Mouse (Mus musculus) gastrocnemius, adult 18-20 months (tissue): ENCODE results near the gene Thrb. TPM values are rescaled to one million over a fixed set of nuclear protein-coding genes. Genes with fewer than 3 reads are reported as not detected.

Source experiments
- DNase-seq: peaks from one replicate; pipeline ENCODE4 v3.0.0; 2021; ENCODE audit warnings: low spot score
- total RNA-seq, 2 experiments: library from RNA; stranded (reverse); gene quantifications; 2 replicates each; pipeline ENCODE4 v1.2.3; 2021

Thrb gene
- total RNA-seq, 2 experiments from 2014 or later: 31.7 to 31.9 TPM

DNA sequence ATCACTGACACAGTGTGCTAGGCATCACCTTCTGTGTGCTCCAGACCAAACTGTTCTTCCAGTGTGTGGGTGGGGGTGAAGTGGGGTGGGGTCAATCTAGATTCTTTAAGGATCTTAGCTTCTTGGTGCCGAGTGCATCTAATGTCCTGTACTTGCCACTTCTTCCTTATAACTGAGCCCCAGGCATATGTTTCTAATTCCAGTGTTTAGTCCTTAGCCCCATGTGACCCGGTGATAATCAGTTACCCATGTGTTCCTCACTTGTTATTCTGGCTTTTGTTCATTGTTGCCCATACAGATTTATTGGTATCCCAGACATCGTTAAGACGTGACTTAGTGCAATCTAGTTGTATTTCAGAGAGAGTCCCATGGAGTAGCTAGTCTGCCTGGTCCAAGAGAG lies 121.9 kb downstream of the Thrb start:
- DNase-seq: no peak

DNA sequence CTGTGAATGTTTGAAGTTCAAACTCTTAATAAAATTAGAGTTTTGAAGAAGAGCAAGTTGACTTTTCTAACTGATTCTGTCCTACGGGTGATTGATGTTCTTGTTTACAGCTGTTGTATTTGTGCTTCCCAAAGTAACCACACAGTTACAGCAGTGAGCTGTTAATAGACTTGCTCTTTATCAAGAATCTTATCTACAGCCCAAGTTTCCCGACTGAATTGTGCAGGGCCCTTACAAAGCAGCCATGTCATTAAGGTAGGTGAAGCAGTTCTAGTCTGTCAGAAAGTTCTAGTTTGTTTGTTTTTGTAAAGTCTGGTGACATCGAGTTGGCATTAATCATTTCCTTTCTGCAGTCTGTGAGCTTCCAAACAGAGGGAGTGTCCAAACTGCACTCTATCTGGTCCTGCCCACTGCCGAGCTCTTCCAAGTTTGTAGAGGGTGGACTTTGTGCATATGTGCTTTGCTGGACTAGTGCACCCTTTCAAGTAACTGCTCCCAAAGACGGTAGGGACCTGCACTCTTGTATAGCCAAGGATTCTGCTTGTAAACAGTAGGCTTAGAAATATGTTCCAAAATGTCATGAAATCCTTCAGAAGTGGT lies 124.2 kb downstream of the Thrb start:
- DNase-seq: no peak

DNA sequence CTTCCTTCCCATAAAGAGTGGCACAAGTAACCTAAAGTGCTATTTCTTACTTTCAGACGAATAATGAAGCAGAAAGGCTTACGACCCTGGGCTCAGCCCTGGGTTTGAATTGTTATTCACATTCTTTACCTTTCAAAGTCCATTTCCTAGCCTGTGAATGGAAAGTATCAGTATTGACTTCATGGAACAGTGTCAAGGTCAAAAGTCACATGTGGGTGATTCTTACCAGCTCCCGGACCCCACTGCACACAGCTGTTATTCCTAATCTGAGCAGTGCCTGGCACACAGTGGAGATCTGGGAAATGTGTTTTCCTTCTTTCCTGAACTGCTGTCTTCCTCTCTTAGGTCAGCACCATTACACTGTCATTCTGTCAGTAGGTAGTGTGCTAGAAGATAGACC lies 125.3 kb downstream of the Thrb start:
- no peak for DNase-seq

DNA sequence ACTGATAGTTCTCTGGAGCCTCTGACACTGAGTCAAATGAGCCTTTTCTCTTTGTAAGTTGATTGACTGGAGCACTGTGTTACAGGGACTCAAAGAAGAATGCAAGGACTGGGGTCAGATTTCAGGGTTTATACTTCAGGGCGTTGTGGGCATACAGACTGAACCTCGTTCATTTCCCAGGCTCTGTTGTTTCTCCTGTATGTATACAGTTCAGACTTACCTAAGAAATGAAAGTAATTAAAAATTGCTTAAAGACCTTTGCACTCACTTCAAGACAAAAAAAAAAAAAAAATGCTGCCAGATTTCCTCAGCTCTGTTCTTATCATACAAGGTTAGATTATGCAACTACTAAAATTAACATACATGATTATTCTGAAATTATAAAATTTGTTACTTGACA lies 126.2 kb downstream of the Thrb start:
- no peak for DNase-seq

DNA sequence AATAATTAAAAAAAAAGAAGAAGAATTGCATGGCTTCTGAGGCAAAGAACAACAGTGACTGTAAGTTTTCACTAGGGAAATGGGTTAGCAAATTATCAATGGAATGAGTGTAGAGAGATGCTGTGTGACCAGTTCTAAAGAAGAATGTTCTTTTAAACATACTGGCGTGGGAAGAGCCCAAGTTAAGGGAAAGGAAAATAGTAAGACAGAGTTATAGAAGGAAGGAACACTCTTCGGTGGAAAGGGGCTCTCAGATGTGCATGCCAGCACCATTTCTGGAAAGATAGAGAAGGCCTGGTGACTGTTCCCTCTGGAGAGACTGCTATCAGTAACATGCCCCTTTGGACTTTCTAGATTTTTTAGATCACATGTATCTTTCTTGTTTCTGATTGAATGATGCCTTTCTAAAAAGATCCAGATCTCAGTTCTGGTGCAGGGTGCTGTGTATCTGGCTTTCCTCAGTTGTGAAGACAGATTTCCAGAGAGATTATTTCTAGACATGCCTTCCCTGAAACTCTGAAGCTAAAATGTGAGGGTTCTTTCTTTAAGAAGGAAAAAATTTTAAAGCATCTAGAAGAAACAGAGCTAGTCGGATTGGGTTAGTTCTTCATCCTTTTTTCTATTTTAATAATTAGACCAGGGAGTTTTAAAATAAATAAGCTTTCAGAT lies 144.0 kb downstream of the Thrb start:
- DNase-seq: no peak

DNA sequence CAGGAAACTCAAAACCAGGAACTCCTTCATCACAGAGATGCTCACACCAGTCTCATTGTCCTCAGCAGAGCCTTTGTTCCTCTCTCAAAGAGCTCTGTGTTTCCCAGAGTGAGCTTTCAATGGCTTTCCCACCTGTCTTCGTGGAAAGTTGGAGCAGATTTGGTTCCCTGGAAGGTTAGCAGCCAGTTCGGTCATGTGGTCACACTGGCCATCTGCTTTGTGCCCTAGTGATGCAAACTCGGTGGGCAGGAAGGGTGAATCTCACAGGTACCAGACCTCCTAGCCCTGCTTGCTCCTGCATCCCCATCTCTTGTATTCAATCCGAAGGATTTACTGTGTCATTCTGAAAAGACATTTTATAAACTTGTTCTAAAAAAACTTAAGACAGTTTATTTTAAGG lies 151.0 kb downstream of the Thrb start:
- DNase-seq: no peak

DNA sequence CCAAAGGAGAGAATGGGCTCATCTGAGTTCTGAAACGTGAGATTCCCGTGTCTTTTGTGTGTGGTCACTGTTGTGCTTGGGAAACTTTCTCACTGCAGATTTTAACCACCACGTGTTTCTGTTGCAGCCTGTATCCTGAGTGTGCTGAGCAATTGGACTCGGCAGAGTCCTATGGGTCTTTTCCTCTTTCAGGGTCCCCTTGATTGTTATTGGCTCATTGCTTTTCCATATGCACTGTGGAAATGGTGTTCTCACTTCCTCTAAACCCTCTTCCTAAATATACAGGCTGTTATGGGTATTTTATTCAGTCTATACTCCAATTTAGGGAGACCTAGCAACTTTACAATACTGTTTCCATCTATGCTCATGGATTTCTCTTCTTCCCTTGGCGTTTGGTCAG lies 152.4 kb downstream of the Thrb start:
- no peak for DNase-seq

DNA sequence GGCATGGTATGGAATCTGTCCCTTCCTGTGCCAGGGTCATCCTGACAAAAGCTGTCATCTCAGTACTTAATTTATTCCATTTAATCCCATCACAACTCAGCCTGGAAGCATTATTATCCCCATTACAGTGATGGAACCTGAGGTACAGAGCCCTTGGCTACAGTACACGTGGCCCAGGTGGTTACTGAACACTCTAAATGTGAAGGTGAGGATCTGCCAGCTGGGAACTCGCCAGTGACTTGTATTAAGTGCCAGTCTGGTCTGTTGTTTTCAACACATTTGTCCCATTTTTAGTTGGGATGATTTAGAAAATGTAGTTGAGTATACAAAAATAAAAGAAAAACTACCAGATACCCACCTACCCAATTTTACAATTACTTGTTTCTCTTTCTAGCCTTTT lies 155.0 kb downstream of the Thrb start:
- no peak for DNase-seq

DNA sequence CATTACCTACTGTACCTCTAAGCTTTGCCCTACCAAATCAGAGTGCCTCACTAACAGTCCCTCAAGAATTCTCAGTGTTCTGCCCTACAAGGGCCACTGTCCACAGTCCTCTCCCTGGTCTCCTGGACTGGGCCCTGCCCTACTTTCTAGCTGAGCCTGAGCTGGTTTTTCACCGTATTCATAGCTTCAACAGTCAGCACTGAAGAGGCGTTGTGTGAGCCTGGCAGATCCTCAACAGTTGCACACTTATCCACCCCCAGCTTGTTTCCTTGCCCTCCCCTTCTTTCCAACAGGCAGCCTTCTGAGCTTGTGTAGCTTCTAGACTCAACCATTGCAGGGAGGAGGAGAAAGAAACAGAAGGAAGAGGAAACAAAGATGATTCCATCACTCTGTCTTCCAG lies 158.0 kb downstream of the Thrb start:
- DNase-seq: no peak

DNA sequence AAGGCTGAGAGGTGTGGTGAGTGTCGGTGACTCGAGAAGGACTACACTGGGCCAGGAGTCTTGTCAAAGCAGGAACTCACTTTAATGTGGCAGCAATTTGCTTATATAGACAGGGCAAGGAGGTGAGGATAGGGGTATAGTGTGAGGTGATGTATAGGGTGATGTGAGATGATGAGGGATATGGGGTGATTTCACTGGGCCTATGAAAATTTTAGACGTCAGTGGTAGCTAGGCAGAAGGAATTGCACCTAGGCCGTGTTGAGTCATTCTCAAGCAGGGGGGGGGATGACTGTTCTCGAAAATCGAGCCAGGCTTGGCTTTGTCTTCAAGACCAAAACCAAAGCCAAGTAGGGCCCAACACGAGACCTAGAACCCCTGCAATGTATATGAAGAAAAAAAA lies 162.7 kb downstream of the Thrb start:
- no peak for DNase-seq

DNA sequence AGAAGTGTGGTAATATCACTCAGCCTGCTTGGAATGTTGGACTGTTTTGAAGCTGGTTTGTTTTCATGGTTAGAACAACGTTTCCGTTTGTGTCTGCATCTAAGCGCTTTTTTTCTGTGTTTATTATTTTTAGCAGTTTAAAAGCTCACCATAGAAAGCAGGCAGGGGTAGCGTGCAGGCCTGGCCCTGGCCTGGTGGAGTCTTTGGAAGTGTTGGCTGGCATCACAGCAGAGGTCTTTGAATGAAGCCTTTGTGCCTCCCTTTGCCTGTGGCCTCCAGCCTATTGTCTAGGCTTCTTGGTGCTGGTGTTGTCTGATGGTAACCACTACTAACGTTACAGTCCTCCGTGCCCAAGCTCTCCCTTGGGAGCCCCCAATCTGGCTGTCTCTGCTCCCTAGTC lies 167.3 kb downstream of the Thrb start:
- DNase-seq: no peak

DNA sequence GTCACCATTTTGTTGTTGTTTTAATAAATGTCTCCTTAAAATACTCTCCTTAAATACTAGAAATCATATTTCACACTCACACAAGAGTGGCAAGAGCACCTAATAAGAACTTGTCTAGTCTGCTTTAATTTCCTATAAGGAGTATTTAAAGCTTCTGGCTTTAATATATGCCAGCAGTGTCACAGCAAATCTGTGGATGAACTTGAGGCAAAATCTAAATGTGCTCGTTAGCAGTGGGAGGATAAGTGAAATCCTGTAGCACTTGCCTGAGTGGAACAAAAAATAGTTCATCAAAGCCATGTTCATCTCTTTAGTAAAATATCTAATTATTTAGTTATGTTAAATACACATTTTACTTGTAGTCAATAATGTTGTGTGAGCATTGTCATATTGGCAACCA lies 175.7 kb downstream of the Thrb start:
- no peak for DNase-seq

DNA sequence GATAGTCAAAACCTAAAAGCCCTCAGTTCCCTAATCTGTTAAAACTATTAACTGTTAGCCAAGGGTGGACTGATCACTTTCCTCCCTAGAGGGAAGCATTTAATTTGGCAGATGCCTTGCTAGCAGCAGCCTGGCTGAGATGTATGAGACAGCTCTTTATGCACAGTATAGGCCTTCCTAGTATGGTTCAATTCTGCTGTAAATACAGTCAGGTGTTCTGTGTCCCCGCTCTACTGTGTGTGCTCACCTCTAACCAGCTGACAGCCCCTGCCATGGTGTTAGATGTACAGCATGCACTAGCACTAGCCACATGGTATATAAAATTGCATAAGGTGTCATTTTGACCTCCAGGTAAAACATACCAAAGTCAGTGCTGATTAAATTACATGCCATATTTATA lies 176.7 kb downstream of the Thrb start:
- no peak for DNase-seq

DNA sequence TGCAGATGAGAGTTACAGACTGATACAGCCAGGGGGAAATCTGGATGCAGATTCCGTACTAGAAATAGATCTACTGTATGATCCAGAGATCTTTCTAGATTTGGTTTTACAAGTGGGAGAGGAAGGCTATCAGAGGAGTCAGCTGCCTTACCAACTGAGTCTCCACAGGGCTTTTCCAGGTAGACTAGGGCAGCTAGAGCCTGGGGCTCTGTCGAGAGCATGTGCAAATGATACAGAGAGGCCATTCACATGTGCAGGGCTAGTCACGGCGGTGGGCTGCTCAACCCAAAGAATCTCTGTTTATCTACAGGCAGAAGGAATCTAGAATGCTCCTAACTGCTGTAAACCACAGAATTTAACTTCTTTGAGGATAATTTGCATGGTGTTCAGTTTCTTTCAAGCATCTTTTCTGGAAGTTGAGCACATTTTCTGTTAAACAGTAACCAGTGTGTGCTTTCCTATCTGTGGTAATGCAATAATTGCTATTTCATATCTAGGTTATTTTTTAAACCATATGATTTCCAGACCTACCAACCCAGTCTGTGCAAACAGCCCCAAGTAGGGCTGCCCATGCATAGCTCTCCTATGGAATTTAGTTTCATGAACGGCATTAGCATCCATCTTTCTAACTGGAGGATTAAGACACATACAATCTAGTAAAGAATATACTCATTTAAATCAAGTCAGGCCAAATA lies 185.1 kb downstream of the Thrb start:
- no peak for DNase-seq

DNA sequence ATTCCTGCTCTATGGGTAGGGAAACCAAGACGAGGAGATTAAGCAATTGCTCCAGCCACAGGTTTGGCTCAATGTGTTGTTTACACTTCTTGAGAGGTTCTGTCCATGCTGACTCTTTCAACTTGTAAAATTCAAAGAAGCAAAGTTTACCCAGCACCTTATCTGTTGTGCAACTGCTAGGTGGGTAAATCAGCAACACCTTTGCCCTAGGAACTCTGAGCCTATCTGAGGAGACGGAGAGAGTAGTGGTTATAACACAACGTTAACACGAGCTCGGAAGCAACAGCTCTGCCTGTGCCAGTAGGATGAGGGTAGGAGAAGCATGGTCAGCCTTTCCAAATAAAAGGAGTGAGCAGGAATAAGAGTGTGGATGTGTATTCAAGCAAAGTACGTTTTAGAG lies 185.8 kb downstream of the Thrb start:
- no peak for DNase-seq

DNA sequence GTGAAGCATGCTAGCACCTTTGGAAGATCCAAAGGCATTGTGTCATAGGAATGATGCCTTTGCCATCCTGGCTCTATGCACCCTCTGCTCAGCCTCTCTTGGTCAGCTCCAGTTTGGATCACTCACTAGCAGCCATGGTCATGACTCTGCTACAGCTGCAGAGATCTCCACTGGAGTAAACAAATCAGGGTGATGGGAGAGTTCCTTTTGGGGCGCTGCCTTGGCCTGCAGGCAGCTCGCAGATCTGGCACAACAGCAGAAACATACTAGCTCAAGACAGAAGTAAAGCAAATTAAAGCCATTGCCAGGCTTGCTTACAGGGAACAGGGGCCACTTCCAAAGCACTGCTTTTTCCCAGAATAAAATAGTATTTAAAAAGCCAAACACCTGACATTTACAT lies 186.6 kb downstream of the Thrb start:
- no peak for DNase-seq

DNA sequence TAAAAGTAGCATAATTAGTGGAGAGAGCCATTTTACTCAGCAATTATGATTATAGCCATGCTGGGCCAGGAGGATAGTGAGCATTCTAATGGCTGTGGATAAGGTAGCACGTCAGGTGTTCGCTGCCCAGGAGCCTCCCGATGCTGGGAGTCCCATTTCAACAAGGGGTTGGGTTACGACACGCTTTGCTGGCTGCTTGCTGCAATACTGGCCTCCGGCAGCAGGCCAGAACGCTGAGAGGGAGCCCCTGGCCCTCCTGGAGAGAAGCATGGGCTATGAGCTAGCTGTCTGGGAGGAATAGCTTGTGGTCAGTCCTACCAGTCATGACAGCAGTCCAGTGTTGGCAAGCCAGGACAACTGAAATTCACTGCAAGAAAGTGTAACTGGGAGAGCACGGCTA lies 187.2 kb downstream of the Thrb start:
- DNase-seq: peak; percentile 31

DNA sequence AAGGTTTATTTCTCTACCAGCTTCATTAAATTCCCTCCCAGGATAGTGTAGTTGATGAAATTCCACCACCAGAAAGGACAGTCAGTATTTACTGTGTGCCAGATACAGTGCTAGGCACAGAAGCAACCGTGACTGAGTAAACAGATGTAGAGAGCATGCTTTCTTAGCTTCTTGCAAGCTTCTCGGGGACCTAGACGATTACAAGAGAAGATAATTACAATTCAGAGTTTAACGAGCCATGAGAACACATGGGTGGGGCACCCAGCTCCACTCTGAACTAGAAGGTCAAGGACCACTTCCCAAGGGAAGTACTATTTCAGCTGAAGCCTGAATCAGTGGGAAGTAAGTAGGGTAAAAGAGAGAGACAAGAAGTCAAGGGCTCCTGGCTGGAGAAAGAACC lies 190.3 kb downstream of the Thrb start:
- no peak for DNase-seq

DNA sequence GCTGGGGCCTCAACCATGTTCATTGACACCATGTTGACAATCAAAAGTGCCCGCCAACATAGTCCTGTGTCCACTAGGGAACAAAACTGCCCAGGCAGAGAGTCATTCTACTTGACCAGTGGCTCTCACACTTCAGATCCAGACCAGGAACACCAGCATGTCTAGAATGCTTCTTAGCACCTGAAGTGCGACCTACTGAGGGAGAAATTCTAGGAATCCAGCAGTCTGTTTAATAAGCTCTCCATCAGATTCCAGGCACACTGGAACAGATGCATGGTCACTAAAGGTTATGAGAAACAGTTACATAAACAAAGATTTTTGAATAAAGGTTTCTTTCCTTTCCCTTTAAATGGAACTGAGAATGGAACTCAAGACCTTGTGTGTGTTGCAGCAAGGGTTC lies 192.2 kb downstream of the Thrb start:
- DNase-seq: no peak

DNA sequence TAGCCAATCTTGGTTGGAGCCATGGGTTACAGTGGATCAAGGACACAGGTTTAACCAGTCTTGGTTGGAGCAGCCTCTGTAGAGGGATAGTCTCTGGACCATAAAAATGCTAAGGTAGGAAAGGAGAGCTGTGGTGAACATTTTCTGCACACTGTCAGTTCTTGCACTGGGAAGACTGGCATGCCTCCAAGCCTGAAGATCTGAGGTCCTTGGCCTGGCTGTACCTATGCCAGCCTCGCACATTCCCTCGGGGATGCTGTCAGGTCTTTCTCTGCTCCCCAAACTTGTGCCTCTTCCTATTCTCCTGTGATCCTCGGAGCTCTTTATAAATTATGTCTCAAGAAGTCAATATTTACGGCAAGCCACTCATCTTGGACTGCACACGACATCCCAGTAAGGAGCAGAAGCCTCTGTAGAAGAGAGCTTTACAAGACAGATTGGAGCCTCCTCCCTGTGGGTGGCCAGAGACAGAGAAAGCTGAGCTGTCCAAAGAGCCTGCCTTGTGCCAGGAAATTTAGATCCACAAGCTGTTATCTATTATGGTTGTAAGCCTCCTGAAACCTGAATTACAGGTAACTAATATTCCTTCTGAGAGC lies 199.8 kb downstream of the Thrb start:
- DNase-seq: no peak

DNA sequence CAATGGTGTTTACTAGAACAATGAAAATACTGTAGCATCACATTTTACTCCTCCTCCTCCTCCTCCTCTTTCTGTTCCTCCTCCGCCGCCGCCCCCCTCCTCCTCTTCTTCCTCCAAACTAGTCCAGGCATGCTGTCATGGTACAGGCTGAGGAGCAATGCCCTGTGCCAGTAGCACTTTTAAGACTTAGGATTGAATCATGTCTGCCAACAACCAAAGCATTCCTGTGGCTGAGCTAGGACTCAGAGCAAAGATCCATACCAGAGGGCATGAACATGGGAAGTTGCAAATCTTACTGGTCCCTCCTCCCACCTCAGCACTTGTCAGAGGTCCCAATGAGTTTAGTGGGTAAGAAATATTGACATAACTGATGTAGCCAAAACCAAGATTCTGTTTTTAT lies 202.6 kb downstream of the Thrb start:
- no peak for DNase-seq

DNA sequence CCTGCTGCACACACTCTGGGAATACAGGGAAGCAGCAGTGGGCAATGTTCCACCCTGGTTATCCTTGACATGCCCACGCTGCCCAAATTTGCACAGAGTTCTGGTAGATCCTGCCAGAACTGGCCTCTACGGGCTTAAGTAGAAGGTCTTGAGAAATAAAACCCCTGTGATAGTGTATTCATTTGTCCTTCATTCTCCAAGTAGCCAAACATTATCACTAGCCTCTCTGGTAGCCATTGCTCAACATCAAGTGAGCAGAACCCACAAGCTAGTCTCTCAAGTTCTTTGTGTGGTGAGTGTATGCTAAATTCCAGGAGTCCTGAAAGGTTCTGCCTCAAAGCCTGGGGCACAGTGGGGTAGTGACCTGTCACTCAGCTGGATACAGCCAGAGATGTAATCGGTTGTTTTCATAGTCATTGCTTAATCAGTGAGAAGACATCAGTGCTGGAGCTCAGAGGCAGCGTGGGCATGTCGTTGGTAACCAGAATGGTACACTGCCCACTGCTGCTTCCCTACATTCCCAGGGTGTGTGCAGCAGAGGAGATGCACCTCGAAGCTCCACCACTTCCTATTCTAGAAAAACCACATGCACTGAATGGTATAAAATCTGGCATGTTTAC lies 203.8 kb downstream of the Thrb start:
- DNase-seq: no peak
